Mouse (Mus musculus): ENCODE results near the gene Itsn1. TPM values are rescaled to one million over a fixed set of nuclear protein-coding genes. Genes with fewer than 3 reads are reported as not detected.

Itsn1 gene
- polyA plus RNA-seq, 1 experiment from 2014 or later, result 79.2 TPM

- H3K4me3 ChIP-seq, result no peak overlapping the region
- H3K9ac ChIP-seq, result no peak overlapping the region
- no peak overlapping the region for H3K27ac ChIP-seq
- ATAC-seq (ENCODE audit: low FRiP score), result no peak
- H3K9me3 ChIP-seq (replicated peaks), result no peaks in the 10 kb centered on the region
- no peaks in the 10 kb centered on the region for H3K27me3 ChIP-seq
- no peak overlapping the region for H3K4me2 ChIP-seq (replicated peaks)
- 84% methylated on average over 3 of the region's 3 CpGs for WGBS
- H3K36me3 ChIP-seq, result peaks cover 65% of the 10 kb centered on the region
- H3K4me1 ChIP-seq, result peaks cover 11% of the 10 kb centered on the region
Measured at GRCm38 (mm10) chr16:91859203-91859602, 130.1 kb downstream of the Itsn1 start.

GRCm38 (mm10) chr16:91859958-91860357 is 130.9 kb downstream of the Itsn1 start:
- WGBS, result 80% methylated on average over 8 of the region's 8 CpGs
- H3K36me3 ChIP-seq, result peaks cover 65% of the 10 kb centered on the region
- no peak overlapping the region for H3K4me3 ChIP-seq
- H3K27ac ChIP-seq, result no peak overlapping the region
- no peak overlapping the region for H3K9ac ChIP-seq
- no peaks in the 10 kb centered on the region for H3K9me3 ChIP-seq (replicated peaks)
- H3K27me3 ChIP-seq, result no peaks in the 10 kb centered on the region
- ATAC-seq (ENCODE audit: low FRiP score), result no peak
- no peak overlapping the region for H3K4me2 ChIP-seq (replicated peaks)
- peaks cover 15% of the 10 kb centered on the region for H3K4me1 ChIP-seq

GRCm38 (mm10) chr16:91860471-91861125 is 131.5 kb downstream of the Itsn1 start:
- no peak overlapping the region for H3K9ac ChIP-seq
- ATAC-seq (ENCODE audit: low FRiP score), result no peak
- no peaks in the 10 kb centered on the region for H3K27me3 ChIP-seq
- peaks cover 64% of the 10 kb centered on the region for H3K36me3 ChIP-seq
- no peaks in the 10 kb centered on the region for H3K9me3 ChIP-seq (replicated peaks)
- peak overlapping the region; percentile 57 for H3K27ac ChIP-seq
- H3K4me3 ChIP-seq, result no peak overlapping the region
- WGBS, result 57% methylated on average over 14 of the region's 14 CpGs
- H3K4me1 ChIP-seq, result peaks cover 16% of the 10 kb centered on the region
- no peak overlapping the region for H3K4me2 ChIP-seq (replicated peaks)

- 0 out of 2 replicates have a peak overlapping the region, but pooled peaks have one; percentile 30 for H3K27ac ChIP-seq
- peaks cover 58% of the 10 kb centered on the region for H3K36me3 ChIP-seq
Measured at GRCm38 (mm10) chr16:91861784-91862371, 132.8 kb downstream of the Itsn1 start.

GRCm38 (mm10) chr16:91862836-91863235 is 133.8 kb downstream of the Itsn1 start:
- Histone ChIP-seq H3K27ac (no peak overlapping the region), H3K4me1 (peaks cover 16% of the 10 kb centered on the region), H3K4me3 (no peak overlapping the region), H3K4me2 (replicated peaks) (no peak overlapping the region), H3K9ac (no peak overlapping the region), H3K27me3 (no peaks in the 10 kb centered on the region), H3K9me3 (replicated peaks) (no peaks in the 10 kb centered on the region), H3K36me3 (peaks cover 60% of the 10 kb centered on the region)
- no peak for ATAC-seq (ENCODE audit: low FRiP score)
- 65% methylated on average over 7 of the region's 7 CpGs for WGBS

More at GRCm38 (mm10) chr16:91861784-91862371, 132.8 kb downstream of the Itsn1 start:
- no peak for ATAC-seq (ENCODE audit: low FRiP score)
- WGBS, result 71% methylated on average over 6 of the region's 6 CpGs
- Histone ChIP-seq H3K9ac (no peak overlapping the region), H3K4me1 (peaks cover 16% of the 10 kb centered on the region), H3K4me3 (no peak overlapping the region), H3K27me3 (no peaks in the 10 kb centered on the region), H3K4me2 (replicated peaks) (no peak overlapping the region), H3K9me3 (replicated peaks) (no peaks in the 10 kb centered on the region)

- Histone ChIP-seq H3K27ac (0 out of 2 replicates have a peak overlapping the region, but pooled peaks have one; percentile 30), H3K36me3 (peaks cover 67% of the 10 kb centered on the region), H3K27me3 (no peaks in the 10 kb centered on the region), H3K9me3 (replicated peaks) (no peaks in the 10 kb centered on the region), H3K4me2 (replicated peaks) (no peak overlapping the region), H3K9ac (no peak overlapping the region), H3K4me3 (no peak overlapping the region), H3K4me1 (peaks cover 16% of the 10 kb centered on the region)
- WGBS, result 68% methylated on average over 10 of the region's 10 CpGs
- no peak for ATAC-seq (ENCODE audit: low FRiP score)
Measured at GRCm38 (mm10) chr16:91864646-91865332, 135.7 kb downstream of the Itsn1 start.

- 86% methylated on average over 7 of the region's 7 CpGs for WGBS
- peaks cover 10% of the 10 kb centered on the region; the same call in 1 of the 2 replicates for H3K4me1 ChIP-seq
- H3K4me3 ChIP-seq, result no peak overlapping the region
- H3K9ac ChIP-seq, result no peak overlapping the region
- peaks cover 76% of the 10 kb centered on the region for H3K36me3 ChIP-seq
- no peak for ATAC-seq (ENCODE audit: low FRiP score)
- H3K27me3 ChIP-seq, result no peaks in the 10 kb centered on the region
- H3K4me2 ChIP-seq (replicated peaks), result no peak overlapping the region
- H3K9me3 ChIP-seq (replicated peaks), result no peaks in the 10 kb centered on the region
- H3K27ac ChIP-seq, result no peak overlapping the region
Measured at GRCm38 (mm10) chr16:91865570-91866257, 136.6 kb downstream of the Itsn1 start.

GRCm38 (mm10) chr16:91866258-91866634 is 137.2 kb downstream of the Itsn1 start:
- Histone ChIP-seq H3K9ac (no peak overlapping the region), H3K36me3 (peaks cover 77% of the 10 kb centered on the region), H3K27ac (no peak overlapping the region), H3K4me3 (no peak overlapping the region), H3K9me3 (replicated peaks) (no peaks in the 10 kb centered on the region), H3K27me3 (no peaks in the 10 kb centered on the region), H3K4me1 (peaks cover 10% of the 10 kb centered on the region; the same call in 1 of the 2 replicates), H3K4me2 (replicated peaks) (no peak overlapping the region)
- no peak for ATAC-seq (ENCODE audit: low FRiP score)
- WGBS, result 86% methylated on average over 5 of the region's 5 CpGs

- Histone ChIP-seq H3K4me3 (no peak overlapping the region), H3K9ac (no peak overlapping the region), H3K27me3 (no peaks in the 10 kb centered on the region), H3K36me3 (peaks cover 83% of the 10 kb centered on the region), H3K4me2 (replicated peaks) (no peak overlapping the region), H3K9me3 (replicated peaks) (no peaks in the 10 kb centered on the region), H3K4me1 (peaks cover 4% of the 10 kb centered on the region; the same call in 1 of the 2 replicates), H3K27ac (no peak overlapping the region)
- ATAC-seq (ENCODE audit: low FRiP score), result no peak
- WGBS, result 93% methylated on average over 8 of the region's 8 CpGs
Measured at GRCm38 (mm10) chr16:91867672-91868071, 138.6 kb downstream of the Itsn1 start.

- H3K27me3 ChIP-seq, result no peaks in the 10 kb centered on the region
- peaks cover 71% of the 10 kb centered on the region for H3K36me3 ChIP-seq
- no peak overlapping the region for H3K9ac ChIP-seq
- no peak overlapping the region for H3K27ac ChIP-seq
- H3K4me3 ChIP-seq, result no peak overlapping the region
- no peak for ATAC-seq (ENCODE audit: low FRiP score)
- H3K4me1 ChIP-seq, result peaks cover 5% of the 10 kb centered on the region; the same call in 1 of the 2 replicates
- no peak overlapping the region for H3K4me2 ChIP-seq (replicated peaks)
- no peaks in the 10 kb centered on the region for H3K9me3 ChIP-seq (replicated peaks)
- 91% methylated on average over 28 of the region's 28 CpGs for WGBS
Measured at GRCm38 (mm10) chr16:91868943-91869911, 140.1 kb downstream of the Itsn1 start.

- Histone ChIP-seq H3K4me2 (replicated peaks) (no peak overlapping the region), H3K9ac (no peak overlapping the region), H3K36me3 (peaks cover 61% of the 10 kb centered on the region), H3K4me1 (peaks cover 3% of the 10 kb centered on the region; the same call in 1 of the 2 replicates), H3K9me3 (replicated peaks) (no peaks in the 10 kb centered on the region), H3K4me3 (no peak overlapping the region), H3K27me3 (no peaks in the 10 kb centered on the region), H3K27ac (no peak overlapping the region)
- ATAC-seq (ENCODE audit: low FRiP score), result no peak
- 98% methylated on average over 6 of the region's 6 CpGs for whole genome bisulfite sequencing
Measured at GRCm38 (mm10) chr16:91870158-91870582, 141.1 kb downstream of the Itsn1 start.

Data from hindbrain, embryonic 12.5 days (tissue).